Mouse (Mus musculus): ENCODE measurements around the gene Acad8.

GRCm38 (mm10) chr9:26990181-26990580 is 9.2 kb downstream of the Acad8 start:
- TF ChIP-seq POLR2A (IDR thresholded peaks at IDR 0.05; ENCODE audit: insufficient read length, low read depth): no peak
- TF ChIP-seq TCF3 (IDR thresholded peaks at IDR 0.05; ENCODE audit: insufficient read length, low read depth): no peak
- TF ChIP-seq POLR2AphosphoS2 (IDR thresholded peaks at IDR 0.05; ENCODE audit: insufficient read length, low read depth): no peak
- TF ChIP-seq TCF12 (IDR thresholded peaks at IDR 0.05; ENCODE audit: insufficient read depth, poor library complexity, severe bottlenecking): no peak
- TF ChIP-seq MAX (IDR thresholded peaks at IDR 0.05; ENCODE audit: low read depth): no peak
- no peak for TF ChIP-seq SRF (IDR thresholded peaks at IDR 0.05; ENCODE audit: control insufficient read depth, insufficient read length, low read depth)
- no peak for TF ChIP-seq MYOG (IDR thresholded peaks at IDR 0.05; ENCODE audit: control insufficient read depth in 1 of 3, insufficient read depth in 1 of 3, insufficient read length in 2 of 3, low read depth in 2 of 3)
